Mouse (Mus musculus) left cerebral cortex, postnatal 14 days (tissue): ENCODE data around the gene Olfr1380. TPM values are rescaled to one million over a fixed set of nuclear protein-coding genes. Genes with fewer than 3 reads are reported as not detected.
"Not testable (repeated sequence)": the region's sequence is repeated elsewhere in the genome, so short reads cannot be mapped to it uniquely, and the experiment has no call there.

Experiments
- DNase-seq, 2 experiments: peaks; one replicate each; pipeline ENCODE4 v3.0.0; 2021 to 2022; ENCODE audit warnings: low spot score in 2 of 2, mixed read lengths in 1 of 2
- intact Hi-C: fragments of 180-260 bp; cut with DNase I; formaldehyde crosslinking; loops from one replicate; pipeline ENCODE4 v1.15.1; 2025
- long read RNA-seq, 2 experiments: library from polyadenylated mRNA; stranded (forward); transcript quantifications; one replicate each; pipeline ENCODE4 v2.0.0; 2021
- total RNA-seq, 2 experiments: library from RNA; stranded (reverse); gene quantifications; 2 replicates each; pipeline ENCODE4 v1.2.3; 2021

The Olfr1380 gene
- total RNA-seq: not detected
- long read RNA-seq, experiment 1: 0 reads
- long read RNA-seq, experiment 2: 0 reads

DNA sequence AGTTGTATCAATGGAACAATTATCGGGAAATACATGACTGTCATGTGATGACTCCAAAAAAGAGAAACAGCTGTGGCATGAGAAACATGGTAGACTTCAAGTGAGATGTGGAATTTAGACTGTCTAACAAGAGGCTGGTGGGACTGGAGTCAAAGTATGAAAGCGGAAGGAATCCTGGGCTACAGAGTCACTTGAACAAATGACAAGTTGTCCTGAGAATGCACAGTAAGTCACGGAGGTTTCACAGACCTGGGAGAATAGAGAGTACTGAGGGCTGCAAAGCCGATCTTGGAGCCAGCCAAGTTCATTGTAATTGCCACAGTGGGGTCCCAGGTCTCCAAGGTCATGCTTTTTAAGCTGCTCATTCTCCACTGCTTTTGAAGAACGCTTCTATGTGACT, at the start of gene Olfr1380:
Olfr1380 (plus strand) TSS at position 301 of the 400 bp plus-strand sequence.
- intact Hi-C loops, DNase-seq: not testable (repeated sequence)

DNA sequence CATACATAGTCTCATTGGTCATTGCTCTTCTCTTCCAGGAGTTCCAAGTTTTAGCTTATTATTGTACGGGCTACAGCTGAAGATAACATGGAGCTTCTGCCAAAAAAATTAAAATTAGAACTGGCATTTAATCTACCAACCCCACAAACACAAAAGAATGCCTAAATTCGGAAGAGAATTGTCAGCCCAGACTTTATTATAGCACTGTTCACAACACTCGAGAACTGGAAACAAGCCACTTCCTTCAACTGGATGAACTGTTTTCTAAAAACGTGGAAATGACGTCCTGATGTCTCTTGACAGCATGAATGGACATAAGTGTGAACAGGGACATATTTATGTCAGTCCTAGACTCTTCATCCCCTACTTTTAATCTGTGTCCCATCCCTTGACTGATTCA, 38.6 kb upstream of the Olfr1380 start:
- peak; percentile 6 to 58 for DNase-seq
- intact Hi-C loops: no loop called here

DNA sequence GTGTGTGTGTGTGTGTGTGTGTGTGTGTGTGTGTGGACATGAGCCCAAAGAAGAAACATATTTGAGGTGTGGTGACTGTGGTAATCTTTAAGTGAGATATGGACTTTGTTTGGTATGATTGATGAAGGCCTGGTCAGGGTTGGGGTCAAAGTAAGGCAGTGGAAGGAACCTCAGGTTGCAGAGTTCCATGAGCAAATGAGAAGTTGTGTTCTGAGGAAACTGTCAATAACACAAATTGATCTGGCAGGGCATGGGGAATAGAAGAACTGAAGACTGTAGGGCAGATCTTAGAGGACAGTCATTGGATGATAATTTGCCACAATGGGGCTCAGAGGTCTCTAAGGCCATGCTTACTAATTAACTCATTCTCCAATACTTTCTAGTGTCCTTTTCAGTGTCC, 37.3 kb upstream of the Olfr1380 start, which contains the start of gene Olfr1383:
Olfr1383 (plus strand) TSS at position 301 of the 400 bp plus-strand sequence.
- intact Hi-C loops: no loop called here
- no peak for DNase-seq

DNA sequence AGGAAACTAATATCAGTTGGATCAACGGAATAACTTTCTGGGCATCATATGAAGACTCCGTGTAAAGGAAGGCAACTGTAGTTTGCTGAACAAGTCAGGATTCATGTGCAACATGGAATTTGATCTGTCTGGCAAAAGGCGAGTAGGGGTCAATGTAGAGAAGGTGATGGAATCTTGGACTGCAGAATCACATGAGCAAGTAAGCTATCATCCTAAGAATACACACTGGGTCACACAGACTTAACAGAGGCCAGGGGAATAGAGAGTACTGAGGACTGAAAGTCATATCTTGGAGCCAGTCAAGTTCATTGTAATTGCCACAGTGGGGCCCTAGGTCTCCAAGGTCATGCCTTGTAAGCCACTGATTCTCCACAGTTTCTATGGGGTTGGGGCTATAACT, 28.7 kb upstream of the Olfr1380 start, which contains the start of gene Olfr1382:
Olfr1382 (plus strand) TSS at position 301 of the 400 bp plus-strand sequence.
- intact Hi-C loops: no loop called here

DNA sequence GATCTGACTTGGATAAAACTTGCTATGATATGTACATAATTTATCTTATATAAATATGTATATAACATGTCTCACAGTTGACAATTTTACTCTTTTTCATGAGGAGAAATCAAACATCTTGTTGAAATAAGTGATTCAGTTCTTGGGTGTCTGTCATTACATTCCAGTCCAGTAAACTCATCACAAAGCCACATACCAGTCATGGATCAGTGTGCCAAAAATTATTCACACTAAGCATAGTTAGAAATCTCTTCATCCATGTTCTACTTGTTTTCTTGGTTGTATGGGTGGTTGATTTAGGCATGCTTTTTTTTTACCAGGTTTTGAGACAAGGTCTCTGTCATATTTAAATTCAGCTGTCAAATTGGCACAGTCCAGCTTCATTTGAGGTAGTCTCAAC, 23.9 kb upstream of the Olfr1380 start:
- no peak for DNase-seq
- intact Hi-C loops: loop anchor here (10.0 kb wide), 1 partner anchor 258 kb away; the partner anchor contains the start of gene Olfr1393

More for the DNA sequence above, 28.7 kb upstream of the Olfr1380 start, which contains the start of gene Olfr1382:
- no peak for DNase-seq

DNA sequence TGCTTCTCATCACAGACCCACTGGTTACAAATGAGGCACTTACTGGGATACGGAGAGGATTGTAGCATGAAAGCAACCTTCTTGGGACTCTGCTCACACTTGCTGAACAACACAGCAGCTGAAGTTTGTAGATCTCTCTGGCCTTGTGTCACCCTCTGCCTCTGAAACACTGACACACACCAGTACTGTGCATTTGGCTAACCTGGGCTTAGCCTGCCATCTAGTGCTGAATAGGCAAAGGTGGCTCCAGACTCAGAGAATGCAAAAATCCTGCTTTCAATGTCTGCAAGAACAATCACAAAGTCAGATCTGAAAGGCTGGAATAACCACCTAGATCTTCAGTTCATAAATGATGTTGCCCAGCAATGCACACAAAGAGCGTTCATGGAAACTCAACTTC, 20.0 kb upstream of the Olfr1380 start:
- peak; percentile 63 to 66 for DNase-seq
- intact Hi-C loops: loop anchor here (5.0 to 10.0 kb wide), 2 partner anchors 262 to 344 kb away; partner anchors contain the start of gene Olfr1393

DNA sequence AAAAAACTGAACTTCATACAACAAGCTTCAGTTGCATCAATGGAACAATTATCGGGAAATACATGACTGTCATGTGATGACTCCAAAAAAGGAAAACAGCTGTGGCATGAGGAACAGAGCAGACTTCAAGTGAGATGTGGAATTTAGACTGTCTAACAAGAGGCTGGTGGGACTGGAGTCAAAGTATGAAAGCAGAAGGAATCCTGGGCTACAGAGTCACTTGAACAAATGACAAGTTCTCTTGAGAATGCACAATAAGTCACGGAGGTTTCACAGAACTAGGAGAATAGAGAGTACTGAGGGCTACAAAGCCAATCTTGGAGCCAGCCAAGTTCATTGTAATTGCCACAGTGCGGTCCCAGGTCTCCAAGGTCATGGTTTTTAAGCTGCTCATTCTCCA, 13.5 kb upstream of the Olfr1380 start, which contains the start of gene Olfr1381:
Olfr1381 (plus strand) TSS at position 301 of the 400 bp plus-strand sequence.
- DNase-seq, intact Hi-C loops: not testable (repeated sequence)

DNA sequence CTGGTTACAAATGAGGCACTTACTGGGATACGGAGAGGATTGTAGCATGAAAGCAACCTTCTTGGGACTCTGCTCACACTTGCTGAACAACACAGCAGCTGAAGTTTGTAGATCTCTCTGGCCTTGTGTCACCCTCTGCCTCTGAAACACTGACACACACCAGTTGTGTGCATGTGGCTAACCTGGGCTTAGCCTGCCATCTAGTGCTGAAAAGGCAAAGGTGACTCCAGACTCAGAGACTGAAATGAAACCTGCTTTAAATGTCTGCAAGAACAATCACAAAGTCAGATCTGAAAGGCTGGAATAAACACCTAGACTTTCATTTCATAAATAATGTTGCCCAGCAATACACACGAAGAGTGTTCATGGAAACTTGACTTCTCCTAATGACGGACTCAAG, 2.6 kb upstream of the Olfr1380 start:
- DNase-seq: peak; percentile 25 to 32
- intact Hi-C loops: not testable (repeated sequence)

DNA sequence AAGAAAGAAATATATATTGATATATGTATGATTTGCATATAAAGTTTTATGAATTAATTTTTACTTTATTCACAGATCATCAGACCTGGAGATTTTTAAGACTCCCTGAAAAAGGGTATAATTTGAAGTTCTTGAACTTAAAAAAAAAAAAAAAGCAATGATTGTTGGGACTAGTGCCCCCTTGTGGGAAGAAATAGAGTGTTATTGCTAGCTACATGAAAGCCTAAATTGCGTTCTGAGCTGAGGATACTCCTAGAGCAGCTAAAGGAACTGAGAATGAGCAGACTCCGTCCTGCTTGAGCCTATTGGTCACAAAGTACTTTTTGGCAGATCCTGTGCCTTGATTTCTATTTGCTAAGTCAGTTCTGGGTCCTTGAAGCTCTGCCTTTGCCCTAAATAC, 18.4 kb downstream of the Olfr1380 start:
- intact Hi-C loops, DNase-seq: not testable (repeated sequence)

DNA sequence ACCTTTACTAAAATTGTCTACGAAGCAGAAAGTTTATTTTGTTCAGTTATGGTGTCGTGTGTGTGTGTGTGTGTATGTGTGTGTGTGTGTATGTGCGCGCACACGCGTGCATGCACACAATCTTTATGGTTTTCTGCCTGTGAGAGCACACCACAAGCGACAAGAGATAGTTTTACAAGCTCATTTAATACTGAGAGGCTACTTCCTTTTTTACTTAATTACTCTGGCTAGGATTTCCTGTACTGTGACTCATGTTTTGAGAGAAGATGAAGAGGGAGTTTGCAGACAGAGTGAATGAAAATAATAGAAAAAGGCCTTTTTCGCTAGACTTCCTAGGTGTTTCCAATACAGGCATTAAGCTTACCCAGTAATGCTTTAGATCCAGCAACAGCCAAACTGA, 23.8 kb downstream of the Olfr1380 start:
- intact Hi-C loops, DNase-seq: not testable (repeated sequence)

DNA sequence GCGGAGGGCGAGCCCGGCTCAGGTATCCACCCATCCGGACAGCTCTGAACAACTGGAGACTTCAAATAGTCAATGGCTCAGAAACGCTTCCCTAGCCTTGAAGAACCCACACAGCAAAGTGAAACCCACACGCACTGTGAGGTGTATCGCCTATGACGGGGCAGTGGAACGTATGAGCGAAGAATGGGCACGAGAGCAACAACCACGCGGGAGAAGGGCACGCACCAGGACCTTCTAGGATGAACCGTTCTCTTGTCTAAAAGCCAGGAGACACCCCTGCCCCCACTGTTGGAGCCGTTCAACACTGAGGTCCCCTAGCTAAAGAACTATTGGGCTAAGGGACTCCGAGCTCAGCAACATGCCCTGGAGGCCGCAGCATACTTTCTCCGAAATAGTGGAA, 33.5 kb downstream of the Olfr1380 start:
- intact Hi-C loops: no loop called here
- no peak for DNase-seq

DNA sequence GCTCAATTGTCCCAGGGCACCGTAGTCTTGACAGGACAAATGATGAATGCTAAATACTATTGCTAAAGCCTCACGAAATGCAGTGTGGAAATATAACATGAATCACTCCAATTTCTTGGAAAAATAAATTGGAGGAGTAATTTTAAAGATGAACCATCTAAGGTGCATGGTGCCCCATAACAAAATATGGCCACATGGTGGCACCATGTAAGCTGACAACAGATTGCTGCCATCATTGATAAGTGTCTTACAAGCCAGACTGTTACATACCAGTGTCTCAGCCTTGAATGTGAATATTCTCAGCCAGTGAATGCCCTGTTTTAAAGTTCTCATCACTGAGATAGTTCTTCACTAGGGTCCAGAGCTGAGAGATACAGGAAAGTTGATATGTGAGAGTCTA, 40.5 kb downstream of the Olfr1380 start:
- intact Hi-C loops, DNase-seq: not testable (repeated sequence)

DNA sequence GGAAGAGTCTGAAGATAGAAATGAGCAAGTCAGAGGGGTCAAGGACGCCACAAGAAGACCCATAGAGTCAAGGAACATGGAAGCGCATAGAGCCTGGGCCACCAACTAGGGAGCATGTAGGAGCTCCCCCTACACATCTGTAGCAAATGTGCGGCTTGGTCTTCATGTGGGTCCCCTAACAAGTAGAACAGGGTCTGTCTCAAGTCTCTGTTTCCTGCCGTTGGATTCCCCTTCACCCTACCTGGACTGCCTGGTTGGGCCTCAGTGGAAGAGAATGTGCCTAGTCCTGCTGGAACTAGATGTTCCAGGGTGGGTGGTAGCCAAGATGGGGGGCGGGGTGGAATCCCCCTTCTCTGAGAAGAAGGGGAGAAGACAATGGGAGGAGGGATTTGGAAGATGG, 51.6 kb downstream of the Olfr1380 start:
- intact Hi-C loops, DNase-seq: not testable (repeated sequence)

DNA sequence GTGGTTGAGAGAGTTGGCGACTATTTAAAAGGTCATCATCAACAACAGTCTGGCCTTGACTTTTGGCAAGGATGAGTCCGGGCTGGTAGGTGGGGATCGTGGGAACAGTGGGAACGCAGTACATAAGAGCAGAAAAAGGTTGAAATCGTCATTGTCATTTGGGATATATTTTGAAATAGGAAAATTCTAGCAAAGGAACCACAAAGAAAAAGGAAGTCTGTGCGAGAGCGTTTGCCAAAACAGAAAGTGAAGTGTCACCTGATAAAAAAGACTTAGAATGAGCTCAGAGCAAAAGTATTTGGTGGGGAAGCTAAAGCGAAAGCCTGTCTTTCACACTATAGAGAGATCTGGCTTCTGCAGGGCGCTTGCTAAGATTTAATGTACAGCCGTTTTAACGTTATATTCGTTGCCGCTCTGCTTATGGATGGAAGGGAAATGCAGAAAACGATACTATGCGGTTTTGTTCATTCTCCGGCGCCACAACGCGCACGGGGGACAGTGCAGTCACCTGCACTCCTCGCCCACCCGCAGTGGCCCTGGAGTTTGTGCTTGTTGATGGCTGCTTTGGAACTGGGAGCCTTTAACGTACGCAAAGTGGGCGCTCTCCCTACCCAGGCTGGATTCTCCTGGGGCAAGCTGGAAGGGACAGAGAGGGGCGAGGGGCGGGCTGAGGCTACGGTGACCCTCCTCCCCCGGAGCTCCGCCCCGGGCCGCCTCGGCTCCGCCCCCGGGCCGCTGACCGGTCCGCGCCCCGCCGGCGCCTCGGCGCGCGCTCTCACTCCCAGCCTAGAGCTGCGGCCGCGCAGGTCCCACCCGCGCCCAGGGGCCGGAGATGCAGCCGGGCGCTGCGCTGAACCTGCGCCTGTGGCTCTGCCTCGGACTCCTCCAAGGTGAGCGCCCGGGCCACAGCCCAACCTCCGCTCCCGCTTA, 52.5 kb downstream of the Olfr1380 start, which contains the start of gene Flt4:
Flt4 (plus strand) TSS at position 326 of the 930 bp plus-strand sequence.
- DNase-seq, intact Hi-C loops: not testable (repeated sequence)

DNA sequence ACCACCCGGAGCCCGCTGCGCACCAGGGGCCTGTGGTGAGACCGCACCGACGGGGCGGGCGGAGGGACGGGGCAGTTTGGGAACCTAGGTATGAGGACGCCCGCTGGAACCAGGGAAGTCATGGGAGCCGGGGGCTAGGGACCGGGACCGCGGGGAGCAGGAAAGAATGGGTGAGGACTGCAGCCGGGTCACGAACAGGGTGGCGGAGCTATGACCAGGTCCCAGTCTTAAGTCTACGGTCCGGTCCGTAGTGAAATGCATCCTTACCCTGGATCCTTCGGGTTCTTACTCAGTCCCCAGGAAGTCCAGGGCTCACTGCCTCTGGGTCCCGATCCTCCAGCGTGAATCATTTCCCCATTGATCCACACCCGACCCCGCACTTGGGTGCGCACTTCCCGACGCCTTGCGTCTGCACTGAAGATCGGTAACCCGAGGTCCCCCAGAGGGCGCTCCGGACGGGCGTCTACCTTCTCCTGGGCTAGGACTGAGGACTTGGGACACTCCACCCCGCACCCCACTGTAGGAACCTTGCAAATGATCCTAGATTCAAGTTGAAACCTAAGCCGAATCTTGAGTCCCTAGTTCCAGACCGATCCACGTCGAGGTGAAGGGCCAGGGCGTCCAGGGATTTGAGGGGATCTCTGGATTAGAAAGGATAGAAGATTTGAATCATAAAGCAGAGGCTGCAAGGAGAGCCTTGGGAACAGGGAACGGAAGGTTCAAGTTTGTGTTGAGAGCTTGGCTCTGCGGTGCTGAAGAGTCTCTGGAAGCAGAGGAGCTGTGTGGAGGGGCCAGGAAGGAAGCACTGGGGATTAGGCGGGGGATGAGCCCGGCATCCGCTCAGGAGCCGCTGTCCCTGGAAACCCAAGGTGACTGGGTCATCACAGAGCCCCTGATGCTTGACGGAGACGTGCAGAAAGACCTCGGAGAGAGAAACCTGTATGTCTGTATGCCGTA, 53.5 kb downstream of the Olfr1380 start:
- DNase-seq, intact Hi-C loops: not testable (repeated sequence)

DNA sequence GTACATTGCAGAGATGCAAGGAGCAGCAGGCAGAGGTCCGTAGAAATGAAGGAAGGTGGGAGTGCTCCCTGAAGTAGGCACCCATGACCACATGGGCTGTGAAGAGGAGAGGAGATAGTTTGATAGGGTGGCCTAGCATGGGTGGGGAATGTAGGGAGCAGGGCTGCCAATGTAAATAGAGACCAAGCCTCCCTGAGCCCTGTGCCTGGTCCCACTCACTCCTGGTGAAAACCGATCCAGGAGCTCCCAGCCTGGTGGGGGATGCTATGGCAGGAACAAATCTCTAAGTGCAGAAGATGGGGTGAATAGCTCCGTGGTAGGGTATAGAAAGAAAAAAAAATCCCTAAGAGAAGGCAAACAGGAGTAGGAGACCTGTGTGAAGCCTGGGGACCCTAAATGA, 54.7 kb downstream of the Olfr1380 start:
- DNase-seq, intact Hi-C loops: not testable (repeated sequence)

DNA sequence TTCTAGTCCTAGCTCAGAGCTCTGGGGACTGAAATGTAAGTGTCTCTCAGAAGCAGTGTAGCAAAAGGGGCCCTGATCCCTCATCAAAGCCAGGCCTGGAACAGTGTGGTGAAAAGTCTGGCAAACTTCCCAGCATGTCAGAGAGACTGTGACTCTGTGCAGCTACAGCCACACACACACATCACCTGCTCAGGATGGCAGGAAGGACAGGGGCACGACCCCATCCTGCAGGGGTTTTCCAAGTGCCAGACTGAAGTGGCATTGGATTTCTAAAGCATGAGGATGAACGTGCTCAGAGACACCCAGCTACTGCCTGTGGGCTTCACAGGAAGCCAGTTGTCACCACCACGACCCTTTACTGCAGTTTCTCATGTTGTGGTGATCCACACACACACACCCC, 55.5 kb downstream of the Olfr1380 start:
- intact Hi-C loops: no loop called here
- DNase-seq: no peak

DNA sequence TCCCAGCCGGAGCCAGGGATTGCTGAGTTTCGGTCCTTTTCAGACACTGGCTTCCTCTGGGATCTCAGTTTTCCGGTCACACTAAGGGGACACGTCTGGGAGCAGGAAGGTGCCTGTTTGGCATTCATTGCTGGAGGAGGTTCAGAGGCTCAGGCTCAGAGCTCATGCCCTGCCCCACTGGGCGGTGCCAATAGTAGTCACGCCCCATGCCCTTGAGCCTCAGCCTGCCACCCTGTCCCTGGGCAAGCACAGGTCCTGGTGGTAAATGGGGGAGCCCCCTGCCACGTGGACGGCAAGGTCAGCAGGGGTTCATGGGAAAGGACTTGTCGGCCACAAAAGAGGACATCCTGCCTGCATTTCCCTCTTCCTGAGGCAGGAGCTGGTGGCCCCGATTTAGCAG, 56.7 kb downstream of the Olfr1380 start:
- intact Hi-C loops: no loop called here
- DNase-seq: no peak
